Mouse (Mus musculus) kidney, embryonic 14.5 days (tissue): ENCODE data around the gene 4930402F06Rik. TPM values are rescaled to one million over a fixed set of nuclear protein-coding genes. Genes with fewer than 3 reads are reported as not detected.

Experiments
- ATAC-seq: fragments of 200-750 bp; cut with Nextera tagmentation; 2 replicates; pipeline ENCODE4 v1.8.0; 2017; ENCODE audit warnings: moderate number of reproducible peaks, mild to moderate bottlenecking, moderate TSS enrichment, moderate library complexity; ENCODE audit not compliant: low FRiP score, low TSS enrichment
- H3K27ac ChIP-seq: fragments of 300-500 bp; sonication (generic); 2 replicates; pipeline ENCODE4 v1.5.1; 2014; ENCODE audit warnings: low read depth, mild to moderate bottlenecking, low read length, moderate library complexity, mixed read lengths
- H3K27me3 ChIP-seq: fragments of 300-500 bp; sonication (generic); 2 replicates; pipeline ENCODE4 v1.6.1; 2014; ENCODE audit warnings: mild to moderate bottlenecking, low read length; ENCODE audit not compliant: control insufficient read depth, insufficient read depth
- H3K36me3 ChIP-seq: fragments of 300-500 bp; sonication (generic); 2 replicates; pipeline ENCODE4 v1.6.1; 2014; ENCODE audit warnings: low read length, mixed read lengths; ENCODE audit not compliant: control insufficient read depth, insufficient read depth
- H3K4me1 ChIP-seq: fragments of 300-500 bp; sonication (generic); 2 replicates; pipeline ENCODE4 v1.6.1; 2014; ENCODE audit warnings: low read length, mixed read lengths; ENCODE audit not compliant: control insufficient read depth, insufficient read depth
- H3K4me2 ChIP-seq: fragments of 300-500 bp; sonication (generic); replicated peaks from 2 replicates; pipeline ENCODE4 v1.6.1; 2014; ENCODE audit warnings: low read depth, mild to moderate bottlenecking, low read length
- H3K4me3 ChIP-seq: fragments of 300-500 bp; sonication (generic); 2 replicates; pipeline ENCODE4 v1.5.1; 2014; ENCODE audit warnings: mild to moderate bottlenecking, low read length
- H3K9ac ChIP-seq: fragments of 300-500 bp; sonication (generic); 2 replicates; pipeline ENCODE4 v1.6.1; 2014; ENCODE audit warnings: low read depth, mild to moderate bottlenecking, low read length, moderate library complexity
- H3K9me3 ChIP-seq: fragments of 300-500 bp; sonication (generic); 2 replicates; pipeline ENCODE4 v1.6.1; 2016; ENCODE audit warnings: low read length; ENCODE audit not compliant: control insufficient read depth
- whole genome bisulfite sequencing: fragments of 180-500 bp; shearing (Covaris S2); extraction: QIAGEN DNeasy Blood & Tissue Kit; methylation state at CpG from one replicate; pipeline ENCODE4 v1.1.7; 2014; 5-methylcytosine and 5-hydroxymethylcytosine counted together
- polyA plus RNA-seq: library from polyadenylated mRNA; unstranded; fragments of >200 nt; fragmentation: Nextera tagmentation; extraction: Ambion mirVana; gene quantifications from 2 replicates; pipeline ENCODE4 v1.2.1, GENCODE M21; 2014

The 4930402F06Rik gene
- polyA plus RNA-seq, 1 experiment from 2014 or later: not detected

- H3K4me3 ChIP-seq: no peak overlapping the region
- no peak overlapping the region for H3K27ac ChIP-seq
- H3K9me3 ChIP-seq: peaks cover 5% of the 10 kb centered on the region; the same call in 1 of the 2 replicates
- H3K36me3 ChIP-seq: peaks cover 8% of the 10 kb centered on the region; the same call in 1 of the 2 replicates
- no peak for ATAC-seq
- no peak overlapping the region for H3K4me2 ChIP-seq
- H3K27me3 ChIP-seq: no peaks in the 10 kb centered on the region
- peaks cover 7% of the 10 kb centered on the region; the same call in 1 of the 2 replicates for H3K4me1 ChIP-seq
- WGBS: 100% methylated on average over 1 of the region's 1 CpGs
- H3K9ac ChIP-seq: no peak overlapping the region
Measured at GRCm38 (mm10) chr2:35423711-35424339, 26.9 kb upstream of the 4930402F06Rik start.

- WGBS: 74% methylated on average over 3 of the region's 3 CpGs
- H3K4me2 ChIP-seq: no peak overlapping the region
Measured at GRCm38 (mm10) chr2:35422384-35422783, 25.4 kb upstream of the 4930402F06Rik start.

GRCm38 (mm10) chr2:35420681-35421080, 23.7 kb upstream of the 4930402F06Rik start:
- Histone ChIP-seq H3K4me2 (no peak overlapping the region), H3K27ac (no peak overlapping the region), H3K9me3 (peaks cover 7% of the 10 kb centered on the region; the same call in 1 of the 2 replicates), H3K4me1 (no peaks in the 10 kb centered on the region), H3K4me3 (no peak overlapping the region), H3K36me3 (peaks cover 8% of the 10 kb centered on the region; the same call in 1 of the 2 replicates), H3K27me3 (no peaks in the 10 kb centered on the region), H3K9ac (no peak overlapping the region)
- WGBS: 77% methylated on average over 1 of the region's 1 CpGs
- no peak for ATAC-seq

More at GRCm38 (mm10) chr2:35422384-35422783, 25.4 kb upstream of the 4930402F06Rik start:
- peaks cover 8% of the 10 kb centered on the region; the same call in 1 of the 2 replicates for H3K36me3 ChIP-seq
- H3K27me3 ChIP-seq: no peaks in the 10 kb centered on the region
- no peak overlapping the region for H3K9ac ChIP-seq
- H3K27ac ChIP-seq: no peak overlapping the region
- peaks cover 7% of the 10 kb centered on the region; the same call in 1 of the 2 replicates for H3K9me3 ChIP-seq
- H3K4me3 ChIP-seq: no peak overlapping the region
- no peaks in the 10 kb centered on the region for H3K4me1 ChIP-seq
- no peak for ATAC-seq

- H3K9ac ChIP-seq: no peak overlapping the region
- H3K4me3 ChIP-seq: no peak overlapping the region
- 98% methylated on average over 2 of the region's 2 CpGs for WGBS
- no peak overlapping the region for H3K27ac ChIP-seq
- H3K4me1 ChIP-seq: no peaks in the 10 kb centered on the region
- peaks cover 8% of the 10 kb centered on the region; the same call in 1 of the 2 replicates for H3K36me3 ChIP-seq
- peaks cover 7% of the 10 kb centered on the region; the same call in 1 of the 2 replicates for H3K9me3 ChIP-seq
- no peaks in the 10 kb centered on the region for H3K27me3 ChIP-seq
- no peak for ATAC-seq
- no peak overlapping the region for H3K4me2 ChIP-seq
Measured at GRCm38 (mm10) chr2:35419671-35420070, 22.7 kb upstream of the 4930402F06Rik start.

GRCm38 (mm10) chr2:35419243-35419642, 22.3 kb upstream of the 4930402F06Rik start:
- Histone ChIP-seq H3K4me1 (no peaks in the 10 kb centered on the region), H3K27ac (no peak overlapping the region), H3K4me2 (no peak overlapping the region), H3K9me3 (peaks cover 7% of the 10 kb centered on the region; the same call in 1 of the 2 replicates), H3K9ac (no peak overlapping the region), H3K4me3 (no peak overlapping the region), H3K27me3 (no peaks in the 10 kb centered on the region), H3K36me3 (peaks cover 8% of the 10 kb centered on the region; the same call in 1 of the 2 replicates)
- ATAC-seq: no peak
- 99% methylated on average over 4 of the region's 4 CpGs for WGBS

GRCm38 (mm10) chr2:35417231-35417630, 20.3 kb upstream of the 4930402F06Rik start:
- no peak for ATAC-seq
- H3K4me2 ChIP-seq: no peak overlapping the region
- WGBS: 78% methylated on average over 1 of the region's 1 CpGs

GRCm38 (mm10) chr2:35416473-35416872, 19.5 kb upstream of the 4930402F06Rik start:
- Histone ChIP-seq H3K36me3 (0 out of 2 replicates have a peak, but pooled peaks cover 5% of the 10 kb centered on the region), H3K27me3 (no peaks in the 10 kb centered on the region), H3K4me2 (no peak overlapping the region), H3K9ac (no peak overlapping the region), H3K9me3 (peaks cover 7% of the 10 kb centered on the region; the same call in 1 of the 2 replicates), H3K4me3 (no peak overlapping the region), H3K27ac (no peak overlapping the region), H3K4me1 (no peaks in the 10 kb centered on the region)
- WGBS: 74% methylated on average over 6 of the region's 6 CpGs
- ATAC-seq: no peak

More at GRCm38 (mm10) chr2:35417231-35417630, 20.3 kb upstream of the 4930402F06Rik start:
- 0 out of 2 replicates have a peak, but pooled peaks cover 8% of the 10 kb centered on the region for H3K36me3 ChIP-seq
- H3K4me1 ChIP-seq: no peaks in the 10 kb centered on the region
- H3K9me3 ChIP-seq: peaks cover 7% of the 10 kb centered on the region; the same call in 1 of the 2 replicates
- no peak overlapping the region for H3K4me3 ChIP-seq
- no peaks in the 10 kb centered on the region for H3K27me3 ChIP-seq
- no peak overlapping the region for H3K27ac ChIP-seq
- H3K9ac ChIP-seq: no peak overlapping the region

GRCm38 (mm10) chr2:35412810-35413209, 15.8 kb upstream of the 4930402F06Rik start:
- 0 out of 2 replicates have a peak, but pooled peaks cover 3% of the 10 kb centered on the region for H3K4me1 ChIP-seq
- H3K27me3 ChIP-seq: no peaks in the 10 kb centered on the region
- H3K36me3 ChIP-seq: no peaks in the 10 kb centered on the region; the same call in 1 of the 2 replicates
- no peaks in the 10 kb centered on the region for H3K9me3 ChIP-seq
- no peak overlapping the region for H3K4me3 ChIP-seq
- ATAC-seq: no peak
- no peak overlapping the region for H3K27ac ChIP-seq
- no peak overlapping the region for H3K9ac ChIP-seq
- H3K4me2 ChIP-seq: no peak overlapping the region
- WGBS: 93% methylated on average over 3 of the region's 3 CpGs

- 0 out of 2 replicates have a peak, but pooled peaks cover 3% of the 10 kb centered on the region for H3K4me1 ChIP-seq
- WGBS: 69% methylated on average over 2 of the region's 2 CpGs
- H3K27ac ChIP-seq: no peak overlapping the region
- no peaks in the 10 kb centered on the region for H3K27me3 ChIP-seq
- no peak overlapping the region for H3K4me3 ChIP-seq
- ATAC-seq: no peak
- H3K36me3 ChIP-seq: no peaks in the 10 kb centered on the region; the same call in 1 of the 2 replicates
- H3K4me2 ChIP-seq: no peak overlapping the region
- no peaks in the 10 kb centered on the region for H3K9me3 ChIP-seq
- H3K9ac ChIP-seq: no peak overlapping the region
Measured at GRCm38 (mm10) chr2:35412246-35412645, 15.3 kb upstream of the 4930402F06Rik start.
